Mouse (Mus musculus) megakaryocyte, embryonic 14.5 days (primary cell): ENCODE measurements around the gene Gm14496.
"Not testable (repeated sequence)": the region's sequence is repeated elsewhere in the genome, so short reads cannot be mapped to it uniquely, and the experiment has no call there.

Source experiments
- FLI1 ChIP-seq: IDR thresholded peaks from 2 replicates; pipeline ENCODE4 v1.6.1; 2012; ENCODE audit warnings: low read length, inconsistent platforms, mixed read lengths
- GATA1 ChIP-seq: IDR thresholded peaks from 3 replicates; pipeline ENCODE4 v1.6.1; 2012; ENCODE audit warnings: mixed read lengths, low read length, inconsistent platforms, borderline replicate concordance

DNA sequence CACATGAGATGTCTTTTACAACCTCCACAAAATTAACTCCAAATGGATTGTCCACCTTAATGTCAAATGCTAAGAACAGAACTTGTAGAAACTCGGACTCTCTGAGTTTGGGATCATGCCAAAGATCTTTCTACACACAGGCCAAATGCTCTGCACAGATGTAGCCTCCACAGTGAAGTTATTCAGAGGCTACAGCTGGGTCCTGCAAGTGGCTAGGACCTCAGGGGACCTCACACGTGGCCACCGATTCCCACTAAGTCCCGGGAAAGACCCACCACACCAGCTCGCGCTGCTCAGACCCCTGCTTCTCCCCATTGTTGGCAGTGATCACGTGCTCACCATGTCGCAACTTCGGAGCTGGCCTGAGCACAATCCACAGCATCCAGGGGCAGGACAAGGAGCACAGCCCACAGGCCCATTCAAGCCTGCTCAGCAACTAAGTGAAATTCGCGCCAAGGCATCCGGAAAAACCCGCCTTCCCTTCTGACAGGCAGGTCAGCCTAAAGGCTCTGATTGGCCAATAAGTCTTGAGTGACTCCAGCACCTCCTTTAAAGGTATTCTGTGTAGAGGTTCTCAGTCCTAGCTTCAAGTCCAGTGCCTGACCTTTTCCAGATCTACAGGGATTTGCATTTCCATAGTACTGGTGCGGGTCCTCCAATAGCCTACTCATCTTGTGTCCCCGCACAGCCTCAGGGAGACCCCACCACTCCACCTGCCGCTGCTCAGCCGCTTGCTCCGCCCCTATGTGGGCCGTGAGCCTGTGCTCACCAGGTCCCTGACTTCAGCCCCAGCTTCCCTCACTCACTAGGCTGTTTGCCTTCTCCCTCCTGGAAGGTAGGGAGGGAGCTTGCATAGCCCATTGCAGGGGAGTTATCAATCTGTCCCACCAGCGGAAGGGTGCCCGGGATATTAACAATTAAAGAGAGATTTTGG, 37.9 kb upstream of the Gm14496 start:
- TF ChIP-seq GATA1, FLI1: not testable (repeated sequence)
